Mouse (Mus musculus) E14TG2a.4 (cell line): ENCODE measurements around the gene Babam1.

Source experiments
- CTCF ChIP-seq: conservative IDR thresholded peaks from 2 replicates; pipeline ENCODE4 v1.5.1; 2014; ENCODE audit warnings: low read length
- NANOG ChIP-seq: IDR thresholded peaks from 2 replicates; pipeline ENCODE4 v1.6.1; 2014; ENCODE audit warnings: borderline replicate concordance, low read length, mixed read lengths

DNA sequence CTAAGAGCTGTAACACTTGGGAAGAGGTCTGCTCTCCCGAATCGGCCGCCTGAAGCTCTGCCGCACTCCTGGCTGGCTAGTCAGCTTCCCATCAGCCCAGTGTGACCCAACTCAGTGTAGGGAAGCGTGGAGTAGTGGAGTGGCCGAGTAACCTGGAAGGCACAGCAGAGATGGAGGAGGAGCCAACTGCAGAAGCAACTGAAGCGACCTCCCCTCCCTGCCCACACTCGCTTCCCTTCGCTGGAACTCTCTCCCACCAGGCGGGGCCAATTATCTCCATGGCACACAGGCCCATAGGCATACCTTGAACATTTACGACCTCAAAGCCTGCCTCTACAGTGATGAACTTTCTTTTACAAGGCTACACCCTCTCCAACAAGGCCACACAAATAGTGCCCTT, 55.1 kb downstream of the Babam1 start:
- TF ChIP-seq CTCF, result no peak
- TF ChIP-seq NANOG, result no peak
